Mouse (Mus musculus) limb, embryonic 14.5 days (tissue): ENCODE results near the gene Ier2. TPM values are rescaled to one million over a fixed set of nuclear protein-coding genes. Genes with fewer than 3 reads are reported as not detected.

Source experiments
- ATAC-seq: fragments of 200-750 bp; cut with Nextera tagmentation; 2 replicates; pipeline ENCODE4 v1.8.0; 2017; ENCODE audit warnings: low read depth, moderate number of reproducible peaks, moderate TSS enrichment; ENCODE audit not compliant: low FRiP score
- DNase-seq: peaks from one replicate; pipeline ENCODE4 v3.0.0-alpha.2; 2015; ENCODE audit warnings: low spot score
- H3K27ac ChIP-seq: fragments of 300-500 bp; sonication (generic); replicated peaks from 2 replicates; pipeline ENCODE4 v1.5.1; 2014; ENCODE audit warnings: low read depth, mild to moderate bottlenecking, low read length, moderate library complexity, mixed read lengths
- H3K27me3 ChIP-seq: fragments of 300-500 bp; sonication (generic); 2 replicates; pipeline ENCODE4 v1.6.1; 2014; ENCODE audit warnings: low read length, mixed read lengths; ENCODE audit not compliant: control insufficient read depth, insufficient read depth
- H3K36me3 ChIP-seq: fragments of 300-500 bp; sonication (generic); 2 replicates; pipeline ENCODE4 v1.6.1; 2014; ENCODE audit warnings: mild to moderate bottlenecking, low read length, moderate library complexity, mixed read lengths; ENCODE audit not compliant: control insufficient read depth, insufficient read depth
- H3K4me1 ChIP-seq: fragments of 300-500 bp; sonication (generic); 2 replicates; pipeline ENCODE4 v1.6.1; 2014; ENCODE audit warnings: antibody characterized with exemption, low read length, mixed read lengths; ENCODE audit not compliant: control insufficient read depth, insufficient read depth
- H3K4me2 ChIP-seq: fragments of 300-500 bp; sonication (generic); replicated peaks from 2 replicates; pipeline ENCODE4 v1.6.1; 2014; ENCODE audit warnings: low read depth, mild to moderate bottlenecking, low read length, moderate library complexity; ENCODE audit not compliant: severe bottlenecking
- H3K4me3 ChIP-seq: fragments of 300-500 bp; sonication (generic); replicated peaks from 2 replicates; pipeline ENCODE4 v1.5.1; 2014; ENCODE audit warnings: low read length
- H3K9ac ChIP-seq: fragments of 300-500 bp; sonication (generic); 2 replicates; pipeline ENCODE4 v1.6.1; 2014; ENCODE audit warnings: mild to moderate bottlenecking, low read depth, low read length, moderate library complexity; ENCODE audit not compliant: severe bottlenecking
- H3K9me3 ChIP-seq: fragments of 300-500 bp; sonication (generic); 2 replicates; pipeline ENCODE4 v1.6.1; 2016; ENCODE audit warnings: low read length; ENCODE audit not compliant: control insufficient read depth
- POLR2A ChIP-seq: fragments of 200-500 bp; IDR thresholded peaks from 2 replicates; pipeline ENCODE4 v1.8.0; 2012; ENCODE audit warnings: inconsistent platforms, mild to moderate bottlenecking, moderate library complexity, borderline replicate concordance; ENCODE audit not compliant: insufficient read depth, insufficient read length; ENCODE audit errors: extremely low read depth
- WGBS: fragments of 180-500 bp; shearing (Covaris S2); extraction: QIAGEN DNeasy Blood & Tissue Kit; methylation state at CpG from one replicate; pipeline ENCODE4 v1.1.7; 2014; 5-methylcytosine and 5-hydroxymethylcytosine counted together
- polyA plus RNA-seq, 2 experiments: library from polyadenylated mRNA; depleted of rRNA in 1 of 2; stranded (reverse) in 1 of 2; unstranded in 1 of 2; fragments of >200 nt; fragmentation: Nextera tagmentation in 1 of 2; extraction: Ambion mirVana in 1 of 2; gene quantifications; 2 replicates each; pipeline versions ENCODE4 v1.2.1 to v1.2.3; 2012 to 2014

Gene Ier2
- polyA plus RNA-seq, 2 experiments = 33.3 to 66.0 TPM

DNA sequence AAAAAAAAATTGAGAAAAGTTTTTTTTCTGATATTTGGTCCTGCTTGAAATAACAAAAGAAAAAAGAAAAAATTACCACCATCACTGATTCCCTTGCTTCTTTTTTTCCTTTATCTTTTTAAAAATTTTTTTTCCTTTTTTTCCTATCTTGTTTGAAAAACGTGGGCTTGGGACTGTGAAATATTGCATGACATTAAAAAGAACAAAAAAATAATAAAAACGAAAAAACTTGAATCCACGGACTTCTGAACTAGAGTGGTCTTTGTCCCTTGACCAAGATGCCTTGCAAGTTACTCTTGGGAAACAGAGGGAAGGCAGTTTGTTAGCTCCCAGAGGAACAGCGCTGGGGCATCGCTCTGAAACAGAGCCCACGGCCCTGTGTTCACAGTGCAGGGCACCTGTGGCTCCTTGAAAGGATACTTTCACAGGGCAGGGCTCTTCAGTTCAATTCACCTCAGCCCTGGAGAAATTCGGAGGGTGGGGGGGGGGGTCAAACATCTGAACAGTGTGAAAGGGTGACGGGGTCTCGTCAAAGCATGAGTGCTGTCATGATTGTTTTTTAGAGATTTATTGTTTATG is 22.6 kb downstream of the Ier2 start:
- H3K4me2 ChIP-seq = peak overlapping the region; percentile 86
- no peaks in the 10 kb centered on the region for H3K27me3 ChIP-seq
- DNase-seq (no peak), ATAC-seq (no peak)
- WGBS = 23% methylated on average over 9 of the region's 9 CpGs
- H3K36me3 ChIP-seq = no peaks in the 10 kb centered on the region
- H3K9ac ChIP-seq = peak overlapping the region; percentile 54; the same call in 1 of the 2 replicates
- peaks cover 21% of the 10 kb centered on the region for H3K4me1 ChIP-seq
- no peak for TF ChIP-seq POLR2A
- no peaks in the 10 kb centered on the region for H3K9me3 ChIP-seq
- peak overlapping the region; percentile 53 for H3K4me3 ChIP-seq
- H3K27ac ChIP-seq = no peak overlapping the region

DNA sequence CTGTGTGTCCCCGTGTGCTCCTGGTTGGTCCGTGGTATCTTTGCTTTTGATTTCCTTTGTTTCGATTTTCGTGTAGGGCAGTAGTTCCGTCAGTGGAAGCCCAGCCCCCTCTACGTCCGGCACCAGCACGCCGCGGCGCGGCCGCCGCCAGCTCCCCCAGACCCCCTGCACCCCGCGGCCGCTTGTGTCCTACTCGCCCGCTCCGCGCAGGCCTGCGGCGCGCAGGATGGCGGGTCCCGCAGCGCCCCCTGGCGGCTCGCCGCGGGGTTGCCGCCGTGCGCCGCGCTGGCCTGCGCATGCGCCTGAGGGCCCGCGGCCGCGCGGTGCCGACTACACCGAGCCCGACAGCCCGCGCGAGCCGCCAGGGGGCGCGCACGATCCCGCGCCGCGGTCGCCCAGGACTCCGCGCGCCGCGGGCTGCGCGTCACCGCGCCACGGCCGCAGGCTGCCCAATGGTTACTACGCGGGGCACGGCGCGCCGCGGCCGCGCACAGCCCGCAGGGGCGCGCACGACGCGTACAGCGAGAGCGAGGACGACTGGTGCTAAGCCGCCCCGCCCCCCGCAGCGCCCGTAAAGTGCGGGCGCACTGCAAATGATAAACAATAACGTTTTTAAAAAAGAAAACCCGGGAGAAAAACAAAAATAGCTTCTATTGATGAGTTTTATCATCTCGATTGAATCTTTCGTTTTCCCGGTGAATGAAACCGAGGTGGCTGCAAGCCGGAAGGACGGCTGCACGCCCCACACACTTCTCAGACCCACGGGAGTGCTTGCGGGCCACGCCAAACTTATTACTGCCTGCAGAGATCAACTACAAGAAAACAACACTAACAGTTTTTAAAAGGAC is 23.3 kb downstream of the Ier2 start:
- H3K4me1 ChIP-seq = peaks cover 27% of the 10 kb centered on the region
- peak overlapping the region; percentile 53 for H3K4me3 ChIP-seq
- peak overlapping the region; percentile 83 for H3K9ac ChIP-seq
- peak; percentile 88; the same call in 1 of the 2 replicates for TF ChIP-seq POLR2A
- H3K9me3 ChIP-seq = no peaks in the 10 kb centered on the region
- peak; percentile 94 for DNase-seq
- H3K27me3 ChIP-seq = no peaks in the 10 kb centered on the region
- H3K4me2 ChIP-seq = peak overlapping the region; percentile 86
- WGBS = under 1% methylated on average over 74 of the region's 106 CpGs
- peak; percentile 90 for ATAC-seq
- no peaks in the 10 kb centered on the region for H3K36me3 ChIP-seq
- peak overlapping the region; percentile 95 for H3K27ac ChIP-seq

- no peak for TF ChIP-seq POLR2A
- H3K4me2 ChIP-seq = peak overlapping the region; percentile 86
- peak overlapping the region; percentile 53 for H3K4me3 ChIP-seq
- H3K27ac ChIP-seq = peak overlapping the region; percentile 95
- ATAC-seq (peak; percentile 41), DNase-seq (peak; percentile 63)
- peak overlapping the region; percentile 83 for H3K9ac ChIP-seq
- no peaks in the 10 kb centered on the region for H3K9me3 ChIP-seq
- H3K4me1 ChIP-seq = peaks cover 27% of the 10 kb centered on the region
- H3K36me3 ChIP-seq = no peaks in the 10 kb centered on the region
- WGBS = 2% methylated on average over 39 of the region's 52 CpGs
- no peaks in the 10 kb centered on the region for H3K27me3 ChIP-seq
Measured at GRCm38 (mm10) chr8:84638555-84639161, 24.0 kb downstream of the Ier2 start.

- DNase-seq (no peak), ATAC-seq (no peak)
- no peak for TF ChIP-seq POLR2A
Measured at GRCm38 (mm10) chr8:84637946-84638554, 24.6 kb downstream of the Ier2 start.

More at GRCm38 (mm10) chr8:84637946-84638554, 24.6 kb downstream of the Ier2 start:
- Histone ChIP-seq H3K9ac (peak overlapping the region; percentile 83), H3K4me3 (peak overlapping the region; percentile 53), H3K4me2 (peak overlapping the region; percentile 86), H3K27ac (peak overlapping the region; percentile 95), H3K4me1 (peaks cover 27% of the 10 kb centered on the region), H3K9me3 (no peaks in the 10 kb centered on the region), H3K27me3 (no peaks in the 10 kb centered on the region), H3K36me3 (no peaks in the 10 kb centered on the region)
- WGBS = 17% methylated on average over 8 of the region's 8 CpGs
